Mouse (Mus musculus): Measurements from ENCODE around the gene Sel1l. TPM values are rescaled to one million over a fixed set of nuclear protein-coding genes. Genes with fewer than 3 reads are reported as not detected.

Sel1l gene
- polyA plus RNA-seq (2015; fragmentation: Nextera tagmentation; extraction: Ambion mirVana), result 74.2 and 77.3 TPM in 2 replicates

- H3K9ac ChIP-seq (ENCODE audit: low read length), result peak within 1 kb of the TSS; percentile 98
- peak; percentile 99 for ATAC-seq (ENCODE audit: low FRiP score, low TSS enrichment)
Measured at GRCm38 (mm10) chr12:91849045-91849467, at the start of gene Sel1l. TSS of gene Sel1l (minus strand) at chr12:91849157.

GRCm38 (mm10) chr12:91892622-91893560 lies 43.9 kb upstream of the Sel1l start:
- no peaks in the 10 kb centered on the region for H3K36me3 ChIP-seq (ENCODE audit: control insufficient read depth, insufficient read depth, low read length)
- TF ChIP-seq CTCF (IDR thresholded peaks at IDR 0.05; ENCODE audit: low read depth) (no peak), EP300 (optimal IDR thresholded peaks at IDR 0.05) (no peak)
- no peak overlapping the region for H3K4me3 ChIP-seq (ENCODE audit: low read depth, low read length)
- no peak overlapping the region for H3K9ac ChIP-seq (ENCODE audit: low read length)
- no peak for DNase-seq (ENCODE audit: low spot score)
- WGBS, result 71% methylated on average over 9 of the region's 9 CpGs
- H3K27me3 ChIP-seq (ENCODE audit: control insufficient read depth, insufficient read depth, low read length), result no peaks in the 10 kb centered on the region
- no peak overlapping the region for H3K27ac ChIP-seq (replicated peaks)
- no peak for ATAC-seq (ENCODE audit: low FRiP score, low TSS enrichment)
- H3K9me3 ChIP-seq (ENCODE audit: control insufficient read depth, low read length), result no peaks in the 10 kb centered on the region
- H3K4me2 ChIP-seq (replicated peaks; ENCODE audit: low read depth), result no peak overlapping the region
- H3K4me1 ChIP-seq (replicated peaks; ENCODE audit: control insufficient read depth, insufficient read depth), result no peaks in the 10 kb centered on the region

More at GRCm38 (mm10) chr12:91849045-91849467, at the start of gene Sel1l:
- Histone ChIP-seq H3K4me2 (replicated peaks; ENCODE audit: low read depth) (peak within 1 kb of the TSS; percentile 89), H3K9me3 (ENCODE audit: control insufficient read depth, low read length) (no peaks in the 10 kb centered on the region), H3K27ac (replicated peaks) (peak within 1 kb of the TSS; percentile 86), H3K36me3 (ENCODE audit: control insufficient read depth, insufficient read depth, low read length) (no peaks in the 10 kb centered on the region), H3K27me3 (ENCODE audit: control insufficient read depth, insufficient read depth, low read length) (no peaks in the 10 kb centered on the region), H3K4me3 (ENCODE audit: low read depth, low read length) (peak within 1 kb of the TSS; percentile 90), H3K4me1 (replicated peaks; ENCODE audit: control insufficient read depth, insufficient read depth) (no peaks in the 10 kb centered on the region)
- TF ChIP-seq EP300 (optimal IDR thresholded peaks at IDR 0.05) (no peak), CTCF (IDR thresholded peaks at IDR 0.05; ENCODE audit: low read depth) (no peak)
- WGBS, result under 1% methylated on average over 34 of the region's 35 CpGs
- peak; percentile 98 for DNase-seq (ENCODE audit: low spot score)

- no peak overlapping the region for H3K4me3 ChIP-seq (ENCODE audit: low read depth, low read length)
- no peaks in the 10 kb centered on the region for H3K4me1 ChIP-seq (replicated peaks; ENCODE audit: control insufficient read depth, insufficient read depth)
- no peak for ATAC-seq (ENCODE audit: low FRiP score, low TSS enrichment)
- 85% methylated on average over 13 of the region's 13 CpGs for WGBS
- H3K9ac ChIP-seq (ENCODE audit: low read length), result no peak overlapping the region
- H3K36me3 ChIP-seq (ENCODE audit: control insufficient read depth, insufficient read depth, low read length), result no peaks in the 10 kb centered on the region
- no peak overlapping the region for H3K27ac ChIP-seq (replicated peaks)
- H3K4me2 ChIP-seq (replicated peaks; ENCODE audit: low read depth), result no peak overlapping the region
- TF ChIP-seq EP300 (optimal IDR thresholded peaks at IDR 0.05) (no peak), CTCF (IDR thresholded peaks at IDR 0.05; ENCODE audit: low read depth) (no peak)
- no peaks in the 10 kb centered on the region for H3K27me3 ChIP-seq (ENCODE audit: control insufficient read depth, insufficient read depth, low read length)
- H3K9me3 ChIP-seq (ENCODE audit: control insufficient read depth, low read length), result no peaks in the 10 kb centered on the region
- no peak for DNase-seq (ENCODE audit: low spot score)
Measured at GRCm38 (mm10) chr12:91880431-91880830, 31.5 kb upstream of the Sel1l start.

GRCm38 (mm10) chr12:91878912-91879250 lies 29.9 kb upstream of the Sel1l start:
- Histone ChIP-seq H3K27me3 (ENCODE audit: control insufficient read depth, insufficient read depth, low read length) (no peaks in the 10 kb centered on the region), H3K9ac (ENCODE audit: low read length) (no peak overlapping the region), H3K36me3 (ENCODE audit: control insufficient read depth, insufficient read depth, low read length) (no peaks in the 10 kb centered on the region), H3K27ac (replicated peaks) (no peak overlapping the region), H3K4me2 (replicated peaks; ENCODE audit: low read depth) (no peak overlapping the region), H3K9me3 (ENCODE audit: control insufficient read depth, low read length) (no peaks in the 10 kb centered on the region), H3K4me3 (ENCODE audit: low read depth, low read length) (no peak overlapping the region), H3K4me1 (replicated peaks; ENCODE audit: control insufficient read depth, insufficient read depth) (no peaks in the 10 kb centered on the region)
- TF ChIP-seq CTCF (IDR thresholded peaks at IDR 0.05; ENCODE audit: low read depth) (no peak), EP300 (optimal IDR thresholded peaks at IDR 0.05) (no peak)
- peak; percentile 18 for DNase-seq (ENCODE audit: low spot score)
- no peak for ATAC-seq (ENCODE audit: low FRiP score, low TSS enrichment)
- WGBS, result 52% methylated on average over 8 of the region's 8 CpGs

GRCm38 (mm10) chr12:91878056-91878911 lies 29.3 kb upstream of the Sel1l start:
- no peaks in the 10 kb centered on the region for H3K27me3 ChIP-seq (ENCODE audit: control insufficient read depth, insufficient read depth, low read length)
- H3K27ac ChIP-seq (replicated peaks), result no peak overlapping the region
- H3K36me3 ChIP-seq (ENCODE audit: control insufficient read depth, insufficient read depth, low read length), result no peaks in the 10 kb centered on the region
- H3K9ac ChIP-seq (ENCODE audit: low read length), result no peak overlapping the region
- no peak overlapping the region for H3K4me2 ChIP-seq (replicated peaks; ENCODE audit: low read depth)
- H3K4me3 ChIP-seq (ENCODE audit: low read depth, low read length), result no peak overlapping the region
- no peaks in the 10 kb centered on the region for H3K4me1 ChIP-seq (replicated peaks; ENCODE audit: control insufficient read depth, insufficient read depth)
- DNase-seq (ENCODE audit: low spot score) (no peak), ATAC-seq (ENCODE audit: low FRiP score, low TSS enrichment) (no peak)
- no peaks in the 10 kb centered on the region for H3K9me3 ChIP-seq (ENCODE audit: control insufficient read depth, low read length)
- 53% methylated on average over 21 of the region's 21 CpGs for WGBS
- TF ChIP-seq CTCF (IDR thresholded peaks at IDR 0.05; ENCODE audit: low read depth) (no peak), EP300 (optimal IDR thresholded peaks at IDR 0.05) (no peak)
